Mouse (Mus musculus) stomach, postnatal 0 days (tissue): ENCODE measurements at regions not wholly inside any gene's neighbourhood (a gene's known extent, or its start where the extent isn't known, plus 50 kb on each side); places are given as distances from the start of the nearest gene placed in this dataset.

Experiments used
- CTCF ChIP-seq: IDR thresholded peaks from 2 replicates; pipeline ENCODE4 v1.5.1; 2016; ENCODE audit warnings: antibody characterized with exemption, low read depth, mild to moderate bottlenecking, moderate library complexity
- EP300 ChIP-seq: optimal IDR thresholded peaks from 2 replicates; pipeline ENCODE3; 2016; ENCODE audit warnings: antibody characterized with exemption

GRCm38 (mm10) chr8:96230412-96230811 lies 342.1 kb upstream of the Got2 start:
- TF ChIP-seq CTCF (peak; percentile 76), EP300 (no peak)
